Mouse (Mus musculus): ENCODE measurements around the gene Dcps.
"Not testable (repeated sequence)": the region's sequence is repeated elsewhere in the genome, so short reads cannot be mapped to it uniquely, and the experiment has no call there.

The Dcps gene

GRCm38 (mm10) chr9:35176124-35176659, 331 bp upstream of the Dcps start:
- no peak for DNase-seq (ENCODE audit: low spot score)

- no peak for DNase-seq (ENCODE audit: low spot score)
Measured at GRCm38 (mm10) chr9:35173331-35173730, 2.5 kb downstream of the Dcps start.

GRCm38 (mm10) chr9:35170071-35170470, 5.8 kb downstream of the Dcps start:
- no peak for DNase-seq (ENCODE audit: low spot score)

GRCm38 (mm10) chr9:35166798-35167635, 8.8 kb downstream of the Dcps start:
- peak; percentile 32 for DNase-seq (ENCODE audit: low spot score)

GRCm38 (mm10) chr9:35166144-35166797, 9.6 kb downstream of the Dcps start:
- peak; percentile 76 for DNase-seq (ENCODE audit: low spot score)

- no peak for DNase-seq (ENCODE audit: low spot score)
Measured at GRCm38 (mm10) chr9:35164142-35164874, 11.6 kb downstream of the Dcps start.

GRCm38 (mm10) chr9:35163011-35163690, 12.7 kb downstream of the Dcps start:
- peak; percentile 64 for DNase-seq (ENCODE audit: low spot score)

GRCm38 (mm10) chr9:35161721-35162120, 14.1 kb downstream of the Dcps start:
- no peak for DNase-seq (ENCODE audit: low spot score)

- no peak for DNase-seq (ENCODE audit: low spot score)
Measured at GRCm38 (mm10) chr9:35160662-35161061, 15.2 kb downstream of the Dcps start.

- DNase-seq (ENCODE audit: low spot score): no peak
Measured at GRCm38 (mm10) chr9:35158477-35158876, 17.4 kb downstream of the Dcps start.

GRCm38 (mm10) chr9:35156862-35157261, 19.0 kb downstream of the Dcps start:
- DNase-seq (ENCODE audit: low spot score): no peak

GRCm38 (mm10) chr9:35156002-35156710, 19.7 kb downstream of the Dcps start:
- peak; percentile 18 for DNase-seq (ENCODE audit: low spot score)

GRCm38 (mm10) chr9:35152923-35153322, 22.9 kb downstream of the Dcps start:
- DNase-seq (ENCODE audit: low spot score): no peak

GRCm38 (mm10) chr9:35148822-35149221, 27.0 kb downstream of the Dcps start:
- not testable (repeated sequence) for DNase-seq (ENCODE audit: low spot score)

- not testable (repeated sequence) for DNase-seq (ENCODE audit: low spot score)
Measured at GRCm38 (mm10) chr9:35147261-35147660, 28.6 kb downstream of the Dcps start.

GRCm38 (mm10) chr9:35145829-35146228, 30.0 kb downstream of the Dcps start:
- DNase-seq (ENCODE audit: low spot score): no peak

GRCm38 (mm10) chr9:35145118-35145517, 30.7 kb downstream of the Dcps start:
- no peak for DNase-seq (ENCODE audit: low spot score)

GRCm38 (mm10) chr9:35142221-35142620, 33.6 kb downstream of the Dcps start:
- no peak for DNase-seq (ENCODE audit: low spot score)

- DNase-seq (ENCODE audit: low spot score): no peak
Measured at GRCm38 (mm10) chr9:35139231-35139744, 36.6 kb downstream of the Dcps start.

GRCm38 (mm10) chr9:35138029-35138428, 37.8 kb downstream of the Dcps start:
- peak; percentile 60 for DNase-seq (ENCODE audit: low spot score)

- no peak for DNase-seq (ENCODE audit: low spot score)
Measured at GRCm38 (mm10) chr9:35135575-35135974, 40.3 kb downstream of the Dcps start.

Data from adipocyte (in vitro differentiated cells).